In the genomic region with DNA sequence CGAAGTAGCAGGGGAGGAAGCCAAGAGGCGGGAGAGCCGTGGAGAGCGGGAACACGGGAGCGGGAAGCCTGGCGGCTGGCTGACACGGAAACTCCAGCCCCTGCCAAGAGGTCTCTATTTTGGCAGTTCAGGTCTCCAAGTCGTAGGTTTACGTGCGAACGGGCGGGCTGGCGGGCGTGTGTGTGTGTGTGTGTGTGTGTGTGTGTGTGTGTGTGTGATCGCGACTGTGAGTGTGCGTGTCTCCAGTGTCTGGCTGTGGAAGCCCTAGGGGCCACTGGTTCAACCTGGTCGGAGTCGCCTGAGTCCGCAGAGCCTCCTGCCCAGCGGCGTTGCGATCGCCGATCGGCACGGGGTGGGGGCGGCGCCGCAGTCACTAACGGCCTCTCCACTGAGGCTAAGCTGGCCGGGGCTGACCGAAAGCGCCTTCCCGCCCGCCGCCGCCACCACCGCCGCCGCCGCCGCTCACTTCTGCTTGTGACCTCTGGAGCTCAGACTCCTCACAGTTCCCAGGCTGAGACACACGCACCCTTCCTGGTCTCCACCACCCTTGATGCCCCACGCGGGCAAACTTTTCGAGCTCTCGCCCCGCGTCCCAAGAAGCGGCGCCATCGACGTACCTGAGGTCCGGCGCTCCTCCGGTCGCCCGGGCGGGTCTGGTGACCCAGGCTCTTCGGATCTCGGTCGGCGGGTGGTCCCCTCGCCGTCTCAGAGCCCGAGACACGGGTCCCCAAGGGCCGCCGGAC, we compare ENCODE assay signal across 8 mouse cellular contexts. TPM values are rescaled to one million over a fixed set of nuclear protein-coding genes. Genes with fewer than 3 reads are reported as not detected.
A peak's percentile ranks its signal among the peaks of the same experiment; 100 is the strongest.
DNase-seq lines count a peak whose midpoint lies in the region; ATAC-seq and TF ChIP-seq lines count a peak whose summit lies in the region.

No protein-coding gene starts in this region.

- H3K27me3 ChIP-seq in heart, embryonic 15.5 days, result no peaks in the 10 kb centered on the region
- peaks cover 48% of the 10 kb centered on the region for H3K27me3 ChIP-seq in limb, embryonic 12.5 days
- H3K27me3 ChIP-seq in midbrain, embryonic 15.5 days (replicated peaks), result peaks cover 12% of the 10 kb centered on the region

- no peaks in the 10 kb centered on the region for H3K9me3 ChIP-seq in heart, embryonic 15.5 days (replicated peaks)
- H3K9me3 ChIP-seq in limb, embryonic 12.5 days, result no peaks in the 10 kb centered on the region
- H3K9me3 ChIP-seq in midbrain, embryonic 15.5 days, result no peaks in the 10 kb centered on the region

- no peak for ATAC-seq in heart, embryonic 15.5 days (replicated peaks; ENCODE audit: insufficient number of reproducible peaks, insufficient read depth, low FRiP score, low read depth)
- no peak for ATAC-seq in limb, embryonic 12.5 days (ENCODE audit: insufficient number of reproducible peaks, insufficient read depth, low FRiP score, low TSS enrichment, low read depth)
- no peak for ATAC-seq in midbrain, embryonic 15.5 days (replicated peaks)

- peak overlapping the region; percentile 93 for H3K4me3 ChIP-seq in bone marrow, adult 2 months (replicated peaks; ENCODE audit: control insufficient read depth, low read depth, low read length)
- H3K4me3 ChIP-seq in heart, embryonic 15.5 days, result peak overlapping the region; percentile 67
- H3K4me3 ChIP-seq in limb, embryonic 12.5 days (replicated peaks), result peak overlapping the region; percentile 46
- peak overlapping the region; percentile 36 for H3K4me3 ChIP-seq in midbrain, embryonic 15.5 days

- TF ChIP-seq POLR2A in bone marrow, adult 2 months (IDR thresholded peaks at IDR 0.05; ENCODE audit: borderline replicate concordance, control insufficient read depth, low read depth, low read length), result no peak

- TF ChIP-seq CTCF in bone marrow, adult 2 months (IDR thresholded peaks at IDR 0.05; ENCODE audit: control insufficient read depth, insufficient read depth, low read length), result no peak

- WGBS in bone marrow, adult 2 months, result 12% methylated on average over 69 of the region's 71 CpGs
- 17% methylated on average over 37 of the region's 71 CpGs for WGBS in heart, embryonic 15.5 days
- WGBS in limb, embryonic 12.5 days, result 21% methylated on average over 50 of the region's 71 CpGs
- 24% methylated on average over 46 of the region's 71 CpGs for WGBS in midbrain, embryonic 15.5 days

- H3K4me2 ChIP-seq in heart, embryonic 15.5 days, result peak overlapping the region; percentile 70
- peak overlapping the region; percentile 52 for H3K4me2 ChIP-seq in limb, embryonic 12.5 days
- peak overlapping the region; percentile 51 for H3K4me2 ChIP-seq in midbrain, embryonic 15.5 days

- H3K36me3 ChIP-seq in heart, embryonic 15.5 days, result no peaks in the 10 kb centered on the region
- H3K36me3 ChIP-seq in limb, embryonic 12.5 days, result no peaks in the 10 kb centered on the region
- no peaks in the 10 kb centered on the region for H3K36me3 ChIP-seq in midbrain, embryonic 15.5 days (replicated peaks)

- H3K4me1 ChIP-seq in bone marrow, adult 2 months (ENCODE audit: control insufficient read depth, insufficient read depth, low read length), result no peaks in the 10 kb centered on the region
- H3K4me1 ChIP-seq in heart, embryonic 15.5 days (replicated peaks), result peaks cover 38% of the 10 kb centered on the region
- H3K4me1 ChIP-seq in limb, embryonic 12.5 days (replicated peaks), result no peaks in the 10 kb centered on the region
- peaks cover 3% of the 10 kb centered on the region; the same call in 1 of the 2 replicates for H3K4me1 ChIP-seq in midbrain, embryonic 15.5 days

- peak overlapping the region; percentile 97 for H3K27ac ChIP-seq in bone marrow, adult 2 months (ENCODE audit: control insufficient read depth, insufficient read depth, low read depth, low read length, poor library complexity)
- peak overlapping the region; percentile 93 for H3K27ac ChIP-seq in heart, embryonic 15.5 days
- no peak overlapping the region for H3K27ac ChIP-seq in limb, embryonic 12.5 days
- H3K27ac ChIP-seq in midbrain, embryonic 15.5 days, result no peak overlapping the region

- peak; percentile 92 for DNase-seq in heart, adult 11 months
- no peak for DNase-seq in heart, adult 8-10 months (ENCODE audit: low spot score)
- no peak for DNase-seq in cerebellum, adult 9-10 months
- DNase-seq in right cerebral cortex, adult 2 months (ENCODE audit: low spot score in 2 of 2), result no peak

- H3K9ac ChIP-seq in heart, embryonic 15.5 days, result peak overlapping the region; percentile 77
- peak overlapping the region; percentile 54 for H3K9ac ChIP-seq in limb, embryonic 12.5 days (replicated peaks)
- no peak overlapping the region for H3K9ac ChIP-seq in midbrain, embryonic 15.5 days

RNA-seq across cellular contexts. Expression of a gene that starts 9.8 kb away (rescaled TPM):
- 1 to 10 TPM; 3.4 to 6.1 (median 4.2) TPM for total RNA-seq in heart, adult 8-10 months (2022)
- 12.4 and 20.4 TPM in 2 replicates for polyA plus RNA-seq in bone marrow, adult 2 months (2011; ENCODE audit: insufficient read depth, insufficient read length, low replicate concordance, missing spikeins)
- 8.4 and 11.2 TPM in 2 replicates for polyA plus RNA-seq in heart, embryonic 15.5 days (2015; fragmentation: Nextera tagmentation; extraction: Ambion mirVana)
- 2.6 and 2.7 TPM in 2 replicates for polyA plus RNA-seq in limb, embryonic 12.5 days (2016; fragmentation: Nextera tagmentation; extraction: Ambion mirVana)
- polyA plus RNA-seq in midbrain, embryonic 15.5 days (2015; fragmentation: Nextera tagmentation; extraction: Ambion mirVana), result 0.50 and 0.80 TPM in 2 replicates

Comparison
In these comparisons a context has a peak if more than half of its experiments do, and no peak if none do; other contexts are left out.
1. H3K27ac ChIP-seq: peak in bone marrow, adult 2 months (single experiment) and heart, embryonic 15.5 days (single experiment); none in limb, embryonic 12.5 days (single experiment) and midbrain, embryonic 15.5 days (single experiment).
2. H3K4me3 ChIP-seq: peak in every context shown above with its lines; median percentile 93 in bone marrow, adult 2 months; 67 in heart, embryonic 15.5 days; 46 in limb, embryonic 12.5 days; 36 in midbrain, embryonic 15.5 days.
3. Peak in every context shown above with its lines, with median percentiles within 50 percentile points of each other: H3K4me2 ChIP-seq.